Mouse (Mus musculus): Measurements from ENCODE around the gene Rhoa. TPM values are rescaled to one million over a fixed set of nuclear protein-coding genes. Genes with fewer than 3 reads are reported as not detected.

Gene Rhoa
- polyA plus RNA-seq, 1 experiment from 2014 or later = 370 TPM

GRCm38 (mm10) chr9:108385006-108385405 is 79.1 kb downstream of the Rhoa start:
- no peak for TF ChIP-seq EP300 (optimal IDR thresholded peaks at IDR 0.05)
- no peak for TF ChIP-seq CTCF (IDR thresholded peaks at IDR 0.05; ENCODE audit: low read depth)
- no peak for ATAC-seq (ENCODE audit: low FRiP score, low TSS enrichment)
- Histone ChIP-seq H3K27me3 (ENCODE audit: control insufficient read depth, insufficient read depth, low read length) (no peaks in the 10 kb centered on the region), H3K4me2 (replicated peaks; ENCODE audit: low read depth) (no peak overlapping the region), H3K27ac (replicated peaks) (no peak overlapping the region), H3K4me3 (ENCODE audit: low read depth, low read length) (no peak overlapping the region), H3K9me3 (ENCODE audit: control insufficient read depth, low read length) (no peaks in the 10 kb centered on the region), H3K9ac (ENCODE audit: low read length) (no peak overlapping the region), H3K4me1 (replicated peaks; ENCODE audit: control insufficient read depth, insufficient read depth) (no peaks in the 10 kb centered on the region), H3K36me3 (ENCODE audit: control insufficient read depth, insufficient read depth, low read length) (peaks cover 47% of the 10 kb centered on the region)
- 52% methylated on average over 7 of the region's 7 CpGs for WGBS
- DNase-seq (ENCODE audit: low spot score) = no peak

GRCm38 (mm10) chr9:108386816-108387215 is 80.9 kb downstream of the Rhoa start:
- Histone ChIP-seq H3K9me3 (ENCODE audit: control insufficient read depth, low read length) (no peaks in the 10 kb centered on the region), H3K27ac (replicated peaks) (no peak overlapping the region), H3K36me3 (ENCODE audit: control insufficient read depth, insufficient read depth, low read length) (peaks cover 36% of the 10 kb centered on the region), H3K4me3 (ENCODE audit: low read depth, low read length) (no peak overlapping the region), H3K9ac (ENCODE audit: low read length) (no peak overlapping the region), H3K4me1 (replicated peaks; ENCODE audit: control insufficient read depth, insufficient read depth) (no peaks in the 10 kb centered on the region), H3K27me3 (ENCODE audit: control insufficient read depth, insufficient read depth, low read length) (no peaks in the 10 kb centered on the region), H3K4me2 (replicated peaks; ENCODE audit: low read depth) (no peak overlapping the region)
- no peak for DNase-seq (ENCODE audit: low spot score)
- TF ChIP-seq CTCF (IDR thresholded peaks at IDR 0.05; ENCODE audit: low read depth) (0 out of 2 replicates have a peak, but pooled peaks have one; percentile 14), EP300 (optimal IDR thresholded peaks at IDR 0.05) (no peak)
- WGBS = 78% methylated on average over 4 of the region's 4 CpGs
- ATAC-seq (ENCODE audit: low FRiP score, low TSS enrichment) = no peak

Other genes with a start within 250 kb of the Rhoa start
- 4.4 and 4.8 TPM in 2 replicates for gene Mst1, start 225.7 kb upstream of the Rhoa start, polyA plus RNA-seq (2015; fragmentation: Nextera tagmentation; extraction: Ambion mirVana)
- gene Rnf123, start 222.8 kb upstream of the Rhoa start, polyA plus RNA-seq (2015; fragmentation: Nextera tagmentation; extraction: Ambion mirVana) = 13.8 and 15.7 TPM in 2 replicates
- 35.4 and 38.4 TPM in 2 replicates for gene Apeh, start 211.5 kb upstream of the Rhoa start, polyA plus RNA-seq (2015; fragmentation: Nextera tagmentation; extraction: Ambion mirVana)
- 1.6 and 2.0 TPM in 2 replicates for gene Bsn, start 115.7 kb upstream of the Rhoa start, polyA plus RNA-seq (2015; fragmentation: Nextera tagmentation; extraction: Ambion mirVana)
- 52.7 and 59.2 TPM in 2 replicates for gene Dag1, start 42.2 kb upstream of the Rhoa start, polyA plus RNA-seq (2015; fragmentation: Nextera tagmentation; extraction: Ambion mirVana)
- gene Nicn1, start 15.7 kb upstream of the Rhoa start, polyA plus RNA-seq (2015; fragmentation: Nextera tagmentation; extraction: Ambion mirVana) = 17.3 and 20.3 TPM in 2 replicates
- gene Amt, start 9.3 kb upstream of the Rhoa start, polyA plus RNA-seq (2015; fragmentation: Nextera tagmentation; extraction: Ambion mirVana) = 10.5 and 11.6 TPM in 2 replicates
- 58.2 and 61.4 TPM in 2 replicates for gene Tcta, start within 50 bp of the Rhoa start, polyA plus RNA-seq (2015; fragmentation: Nextera tagmentation; extraction: Ambion mirVana)
- gene Gpx1, start 32.8 kb downstream of the Rhoa start, polyA plus RNA-seq (2015; fragmentation: Nextera tagmentation; extraction: Ambion mirVana) = 1,072 and 1,116 TPM in 2 replicates
- 56.8 and 59.6 TPM in 2 replicates for gene Usp4, start 41.7 kb downstream of the Rhoa start, polyA plus RNA-seq (2015; fragmentation: Nextera tagmentation; extraction: Ambion mirVana)
- 0.17 and 0.21 TPM in 2 replicates for gene 1700102P08Rik, start 86.7 kb downstream of the Rhoa start, polyA plus RNA-seq (2015; fragmentation: Nextera tagmentation; extraction: Ambion mirVana)
- 0.39 and 0.41 TPM in 2 replicates for gene Ccdc36, start 122.4 kb downstream of the Rhoa start, polyA plus RNA-seq (2015; fragmentation: Nextera tagmentation; extraction: Ambion mirVana)
- not detected in 2 replicates for gene BC048562, start 130.4 kb downstream of the Rhoa start, polyA plus RNA-seq (2015; fragmentation: Nextera tagmentation; extraction: Ambion mirVana)
- 29.7 and 32.2 TPM in 2 replicates for gene Ccdc71, start 154.4 kb downstream of the Rhoa start, polyA plus RNA-seq (2015; fragmentation: Nextera tagmentation; extraction: Ambion mirVana)
- gene Klhdc8b, start 155.5 kb downstream of the Rhoa start, polyA plus RNA-seq (2015; fragmentation: Nextera tagmentation; extraction: Ambion mirVana) = 37.2 and 46.7 TPM in 2 replicates
- gene Lamb2, start 173.6 kb downstream of the Rhoa start, polyA plus RNA-seq (2015; fragmentation: Nextera tagmentation; extraction: Ambion mirVana) = 19.2 and 21.8 TPM in 2 replicates
- gene Usp19, start 184.5 kb downstream of the Rhoa start, polyA plus RNA-seq (2015; fragmentation: Nextera tagmentation; extraction: Ambion mirVana) = 22.2 and 22.7 TPM in 2 replicates
- gene Qars, start 201.6 kb downstream of the Rhoa start, polyA plus RNA-seq (2015; fragmentation: Nextera tagmentation; extraction: Ambion mirVana) = 66.4 and 70.6 TPM in 2 replicates
- 47.7 and 50.5 TPM in 2 replicates for gene Qrich1, start 210.7 kb downstream of the Rhoa start, polyA plus RNA-seq (2015; fragmentation: Nextera tagmentation; extraction: Ambion mirVana)

All from stomach, postnatal 0 days (tissue).